Mouse (Mus musculus) intestine, embryonic 14.5 days (tissue): Measurements from ENCODE around the gene Scn4b. TPM values are rescaled to one million over a fixed set of nuclear protein-coding genes. Genes with fewer than 3 reads are reported as not detected.

Source experiments
- ATAC-seq: fragments of 200-750 bp; cut with Nextera tagmentation; replicated peaks from 2 replicates; pipeline ENCODE4 v1.8.0; 2017; ENCODE audit warnings: low read depth, moderate number of reproducible peaks, moderate TSS enrichment, moderate library complexity; ENCODE audit not compliant: low FRiP score, low TSS enrichment
- DNase-seq: peaks from one replicate; pipeline ENCODE4 v3.0.0-alpha.2; 2018; ENCODE audit warnings: low spot score
- H3K27ac ChIP-seq: fragments of 300-500 bp; sonication (generic); 2 replicates; pipeline ENCODE4 v1.5.1; 2014; ENCODE audit warnings: low read depth, mild to moderate bottlenecking, control low read depth
- H3K27me3 ChIP-seq: fragments of 300-500 bp; sonication (generic); replicated peaks from 2 replicates; pipeline ENCODE4 v1.6.1; 2014; ENCODE audit warnings: low read length, control low read depth; ENCODE audit not compliant: control insufficient read depth, insufficient read depth
- H3K36me3 ChIP-seq: fragments of 300-500 bp; sonication (generic); 2 replicates; pipeline ENCODE4 v1.6.1; 2014; ENCODE audit warnings: low read length, control low read depth; ENCODE audit not compliant: control insufficient read depth, insufficient read depth
- H3K4me1 ChIP-seq: fragments of 300-500 bp; sonication (generic); replicated peaks from 2 replicates; pipeline ENCODE4 v1.6.1; 2014; ENCODE audit warnings: low read length, control low read depth, mixed read lengths; ENCODE audit not compliant: control insufficient read depth, insufficient read depth
- H3K4me2 ChIP-seq: fragments of 300-500 bp; sonication (generic); 2 replicates; pipeline ENCODE4 v1.6.1; 2014; ENCODE audit warnings: low read length
- H3K4me3 ChIP-seq: fragments of 300-500 bp; sonication (generic); 2 replicates; pipeline ENCODE4 v1.5.1; 2014; ENCODE audit warnings: low read depth, low read length, control low read depth, mixed read lengths
- H3K9ac ChIP-seq: fragments of 300-500 bp; sonication (generic); 2 replicates; pipeline ENCODE4 v1.6.1; 2014; ENCODE audit warnings: mild to moderate bottlenecking, low read length
- H3K9me3 ChIP-seq: fragments of 300-500 bp; sonication (generic); 2 replicates; pipeline ENCODE4 v1.6.1; 2016; ENCODE audit warnings: low read length, control low read depth; ENCODE audit not compliant: control insufficient read depth
- WGBS: fragments of 180-500 bp; shearing (Covaris S2); extraction: QIAGEN DNeasy Blood & Tissue Kit; methylation state at CpG from one replicate; pipeline ENCODE4 v1.1.7; 2014; 5-methylcytosine and 5-hydroxymethylcytosine counted together
- polyA plus RNA-seq: library from polyadenylated mRNA; unstranded; fragments of >200 nt; fragmentation: Nextera tagmentation; extraction: Ambion mirVana; gene quantifications from 2 replicates; pipeline ENCODE4 v1.2.1, GENCODE M21; 2014

The Scn4b gene
- polyA plus RNA-seq, 1 experiment from 2014 or later, result not detected

GRCm38 (mm10) chr9:45121001-45121400 is 17.2 kb upstream of the Scn4b start:
- Histone ChIP-seq H3K9me3 (no peaks in the 10 kb centered on the region), H3K27me3 (no peaks in the 10 kb centered on the region), H3K9ac (no peak overlapping the region), H3K4me2 (no peak overlapping the region), H3K27ac (no peak overlapping the region), H3K4me1 (peaks cover 10% of the 10 kb centered on the region), H3K4me3 (no peak overlapping the region), H3K36me3 (0 out of 2 replicates have a peak, but pooled peaks cover 9% of the 10 kb centered on the region)
- 68% methylated on average over 6 of the region's 6 CpGs for WGBS
- no peak for DNase-seq
- ATAC-seq, result no peak

GRCm38 (mm10) chr9:45121769-45122168 is 16.4 kb upstream of the Scn4b start:
- ATAC-seq, result peak; percentile 47; the same call in 1 of the 2 replicates
- Histone ChIP-seq H3K4me1 (peaks cover 10% of the 10 kb centered on the region; the same call in 1 of the 2 replicates), H3K9ac (no peak overlapping the region), H3K27ac (no peak overlapping the region), H3K27me3 (no peaks in the 10 kb centered on the region), H3K9me3 (no peaks in the 10 kb centered on the region), H3K4me3 (peak overlapping the region; percentile 15; the same call in 1 of the 2 replicates), H3K4me2 (peak overlapping the region; percentile 46), H3K36me3 (0 out of 2 replicates have a peak, but pooled peaks cover 9% of the 10 kb centered on the region)
- DNase-seq, result peak; percentile 86
- 6% methylated on average over 10 of the region's 10 CpGs for WGBS

- Histone ChIP-seq H3K4me1 (peaks cover 10% of the 10 kb centered on the region; the same call in 1 of the 2 replicates), H3K27me3 (no peaks in the 10 kb centered on the region), H3K9me3 (no peaks in the 10 kb centered on the region), H3K36me3 (0 out of 2 replicates have a peak, but pooled peaks cover 9% of the 10 kb centered on the region), H3K9ac (0 out of 2 replicates have a peak overlapping the region, but pooled peaks have one; percentile 20), H3K4me2 (peak overlapping the region; percentile 46), H3K4me3 (peak overlapping the region; percentile 15; the same call in 1 of the 2 replicates), H3K27ac (no peak overlapping the region)
- DNase-seq (peak; percentile 66), ATAC-seq (peak; percentile 63)
- WGBS, result 29% methylated on average over 9 of the region's 9 CpGs
Measured at GRCm38 (mm10) chr9:45122209-45122761, 15.9 kb upstream of the Scn4b start.

DNA sequence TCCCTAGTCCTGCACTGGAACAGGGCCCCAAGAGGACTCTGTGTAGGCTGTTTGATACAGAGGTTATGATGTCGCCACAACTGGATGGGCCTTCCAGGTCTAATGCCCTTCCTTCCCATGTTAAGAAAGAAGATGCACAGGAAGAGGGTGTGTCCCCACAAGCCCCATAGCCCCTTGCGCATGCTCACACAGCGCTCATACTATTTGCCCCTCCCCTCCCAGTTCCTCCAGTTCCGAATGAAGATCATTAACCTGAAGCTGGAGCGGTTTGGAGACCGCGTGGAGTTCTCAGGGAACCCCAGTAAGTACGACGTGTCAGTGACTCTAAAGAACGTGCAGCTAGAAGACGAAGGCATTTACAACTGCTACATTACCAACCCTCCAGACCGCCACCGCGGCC is 13.0 kb upstream of the Scn4b start:
- no peak overlapping the region for H3K4me3 ChIP-seq
- ATAC-seq, result no peak
- no peaks in the 10 kb centered on the region for H3K9me3 ChIP-seq
- H3K36me3 ChIP-seq, result 0 out of 2 replicates have a peak, but pooled peaks cover 9% of the 10 kb centered on the region
- H3K9ac ChIP-seq, result no peak overlapping the region
- H3K4me1 ChIP-seq, result peaks cover 4% of the 10 kb centered on the region; the same call in 1 of the 2 replicates
- WGBS, result 92% methylated on average over 14 of the region's 14 CpGs
- H3K27me3 ChIP-seq, result no peaks in the 10 kb centered on the region
- no peak overlapping the region for H3K4me2 ChIP-seq
- no peak overlapping the region for H3K27ac ChIP-seq
- DNase-seq, result no peak

DNA sequence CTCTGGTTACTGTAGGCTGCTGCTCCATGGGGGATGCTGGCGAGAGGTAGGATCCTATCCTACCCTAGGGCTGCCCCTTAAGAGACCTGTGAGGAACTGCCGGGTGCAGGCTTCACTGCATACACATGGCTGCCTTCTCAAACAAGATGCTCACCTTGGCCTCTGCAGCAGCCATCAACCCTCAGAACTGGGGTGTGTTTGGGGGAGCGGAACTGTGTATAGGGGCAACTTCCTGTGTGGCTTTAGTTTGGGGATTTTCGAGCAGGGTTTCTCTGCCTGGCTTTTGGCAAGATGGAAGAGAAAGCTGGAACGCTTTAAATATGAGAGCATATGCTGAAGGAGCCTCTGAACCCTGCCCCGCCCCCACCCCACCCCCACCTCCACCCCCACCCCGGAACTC is 11.3 kb upstream of the Scn4b start:
- no peak overlapping the region for H3K9ac ChIP-seq
- H3K9me3 ChIP-seq, result no peaks in the 10 kb centered on the region
- H3K4me3 ChIP-seq, result no peak overlapping the region
- H3K36me3 ChIP-seq, result 0 out of 2 replicates have a peak, but pooled peaks cover 9% of the 10 kb centered on the region
- peaks cover 4% of the 10 kb centered on the region; the same call in 1 of the 2 replicates for H3K4me1 ChIP-seq
- ATAC-seq (no peak), DNase-seq (no peak)
- H3K4me2 ChIP-seq, result no peak overlapping the region
- no peaks in the 10 kb centered on the region for H3K27me3 ChIP-seq
- WGBS, result 64% methylated on average over 7 of the region's 7 CpGs
- no peak overlapping the region for H3K27ac ChIP-seq

DNA sequence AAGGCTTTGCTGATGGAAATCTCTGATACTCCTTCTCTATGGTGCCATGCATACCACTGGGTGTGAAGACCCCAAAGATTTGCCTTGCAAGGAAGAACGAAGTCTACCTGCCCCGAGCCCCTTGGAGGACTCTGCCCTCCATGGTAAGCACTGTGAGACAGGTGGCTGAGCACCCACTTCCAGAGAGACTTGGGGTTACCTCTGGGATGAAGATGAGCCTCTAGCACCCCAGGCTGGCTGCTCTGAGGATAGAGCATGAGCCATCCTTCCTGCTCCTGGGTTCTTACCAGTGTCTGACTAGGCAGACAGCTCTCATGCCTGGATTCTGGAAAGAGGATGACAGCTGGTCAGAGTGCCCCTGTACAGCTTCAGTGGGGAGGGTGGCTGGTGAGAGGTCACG is 8.1 kb upstream of the Scn4b start:
- H3K27me3 ChIP-seq, result 0 out of 2 replicates have a peak, but pooled peaks cover 3% of the 10 kb centered on the region
- H3K9me3 ChIP-seq, result no peaks in the 10 kb centered on the region
- H3K36me3 ChIP-seq, result 0 out of 2 replicates have a peak, but pooled peaks cover 9% of the 10 kb centered on the region
- H3K4me3 ChIP-seq, result no peak overlapping the region
- H3K4me2 ChIP-seq, result no peak overlapping the region
- no peak for ATAC-seq
- H3K27ac ChIP-seq, result no peak overlapping the region
- no peak overlapping the region for H3K9ac ChIP-seq
- WGBS, result 83% methylated on average over 3 of the region's 3 CpGs
- DNase-seq, result no peak
- H3K4me1 ChIP-seq, result no peaks in the 10 kb centered on the region

DNA sequence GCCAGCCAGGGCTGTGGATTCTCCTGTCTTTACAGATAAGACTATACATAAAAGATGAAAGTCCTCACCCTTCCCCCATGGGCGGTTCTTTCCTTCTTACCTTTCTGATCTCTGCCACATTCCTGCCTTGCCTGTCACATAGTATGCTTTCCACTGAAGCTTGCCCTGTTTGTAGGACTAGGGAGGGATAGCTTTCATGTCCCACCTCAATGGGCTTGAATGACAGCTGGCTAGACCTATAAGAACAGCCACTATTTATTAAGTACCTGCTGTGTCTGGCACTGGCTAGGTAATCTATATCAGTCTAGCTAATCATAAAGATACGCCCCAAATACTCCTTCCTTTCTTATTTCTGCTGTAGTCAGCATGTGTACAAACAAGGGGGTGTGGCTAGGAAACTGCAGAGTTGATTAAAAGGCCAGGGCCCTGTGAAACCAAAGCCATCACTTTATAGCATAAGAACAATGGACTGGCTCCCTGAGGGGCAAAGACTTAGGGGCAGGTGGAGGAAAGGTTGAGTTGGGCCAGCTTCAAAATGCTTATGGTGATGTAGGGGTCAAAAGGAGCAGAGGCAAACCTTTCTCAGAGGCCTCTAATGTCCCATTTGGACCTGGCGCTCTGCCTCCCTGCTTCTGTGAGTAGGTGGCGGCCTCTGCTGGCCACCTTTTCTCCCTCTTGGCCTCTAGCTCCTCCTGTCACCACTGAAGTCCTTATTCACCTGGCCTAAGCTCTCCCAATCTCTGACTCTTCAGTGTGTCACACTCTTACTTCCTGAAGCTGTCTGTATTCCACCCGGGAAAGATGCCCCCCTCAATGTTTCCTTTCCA is 4.5 kb upstream of the Scn4b start:
- H3K4me3 ChIP-seq, result no peak overlapping the region
- no peak overlapping the region for H3K27ac ChIP-seq
- ATAC-seq (peak; percentile 44; the same call in 1 of the 2 replicates), DNase-seq (peak; percentile 67)
- peaks cover 23% of the 10 kb centered on the region for H3K27me3 ChIP-seq
- 0 out of 2 replicates have a peak, but pooled peaks cover 5% of the 10 kb centered on the region for H3K4me1 ChIP-seq
- H3K9me3 ChIP-seq, result no peaks in the 10 kb centered on the region
- no peak overlapping the region for H3K4me2 ChIP-seq
- WGBS, result 23% methylated on average over 5 of the region's 5 CpGs
- no peak overlapping the region for H3K9ac ChIP-seq
- no peaks in the 10 kb centered on the region for H3K36me3 ChIP-seq

DNA sequence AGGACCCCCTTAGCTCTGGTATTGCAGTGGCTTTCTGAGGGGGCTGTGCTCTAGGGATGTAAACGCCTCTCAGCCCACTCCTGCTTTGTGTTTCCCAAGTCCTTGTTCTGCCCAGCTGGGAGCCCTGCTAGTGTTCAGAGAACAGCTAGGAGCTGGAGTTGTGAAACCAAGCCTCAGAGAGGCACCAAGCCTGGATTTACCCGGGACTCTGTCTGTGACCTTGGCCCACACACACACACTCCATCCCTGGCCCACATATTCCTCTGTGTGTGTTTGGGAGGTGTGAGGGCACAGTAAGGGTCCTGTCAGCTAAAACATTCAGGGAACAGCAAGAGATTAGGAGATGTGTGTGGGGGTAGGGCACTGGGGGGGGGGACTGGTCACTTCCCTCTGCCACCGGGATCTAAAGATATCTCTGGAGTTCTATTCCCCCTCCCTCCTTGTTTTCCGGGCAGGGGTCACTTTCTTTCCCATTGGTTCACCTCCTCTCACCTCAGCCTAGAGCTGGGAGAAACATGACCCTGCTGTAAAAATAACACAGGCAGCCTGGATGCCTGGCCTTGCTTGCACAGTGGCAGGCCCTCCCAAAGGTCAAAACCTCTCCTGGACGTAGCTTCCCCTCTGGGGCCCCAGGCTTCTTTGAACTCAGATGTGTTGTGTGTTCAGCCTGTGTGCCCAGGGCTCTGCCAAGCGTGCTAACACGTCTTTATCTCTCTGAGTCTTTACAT is 1.6 kb upstream of the Scn4b start:
- DNase-seq, result no peak
- WGBS, result 24% methylated on average over 7 of the region's 7 CpGs
- peaks cover 48% of the 10 kb centered on the region for H3K27me3 ChIP-seq
- H3K36me3 ChIP-seq, result no peaks in the 10 kb centered on the region
- H3K27ac ChIP-seq, result no peak overlapping the region
- no peak overlapping the region for H3K4me3 ChIP-seq
- no peak for ATAC-seq
- no peak overlapping the region for H3K9ac ChIP-seq
- no peaks in the 10 kb centered on the region for H3K9me3 ChIP-seq
- H3K4me2 ChIP-seq, result no peak overlapping the region
- H3K4me1 ChIP-seq, result 0 out of 2 replicates have a peak, but pooled peaks cover 9% of the 10 kb centered on the region
